In the genomic region with DNA sequence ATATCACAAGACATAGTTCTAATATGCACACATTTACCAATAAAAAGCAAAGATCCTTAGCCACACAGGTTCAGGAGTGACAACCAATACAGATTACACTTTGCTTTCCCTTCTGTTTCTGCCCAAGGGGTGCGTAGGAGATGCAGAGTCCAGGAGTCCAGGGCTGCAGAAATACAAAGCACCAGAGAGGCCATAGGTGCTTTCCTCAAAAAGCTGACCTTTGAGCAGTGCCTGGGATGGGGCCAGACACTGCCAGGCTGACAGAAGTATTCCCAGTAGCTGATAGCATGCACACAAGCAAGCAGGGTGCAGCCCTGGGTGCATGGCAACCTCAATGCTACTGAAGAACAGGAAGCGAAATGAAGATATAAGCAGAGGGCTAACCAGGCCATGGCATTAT, we compare ENCODE assay signal across 24 mouse cellular contexts. TPM values are rescaled to one million over a fixed set of nuclear protein-coding genes. Genes with fewer than 3 reads are reported as not detected.
A peak's percentile ranks its signal among the peaks of the same experiment; 100 is the strongest.
DNase-seq lines count a peak whose midpoint lies in the region; ATAC-seq and TF ChIP-seq lines count a peak whose summit lies in the region.
"Had no signal": no experiment of that assay in that cellular context is flagged by ENCODE, and none has a peak within 500 bp of the region (broad histone marks: within the 10 kb centered on the region; RNA-seq: fewer than 3 reads in every experiment).

No protein-coding gene starts in this region.

- no peak for DNase-seq in Patski (ENCODE audit: low read depth, low spot score)
- no peak for DNase-seq in kidney, postnatal 0 days (ENCODE audit: low spot score)
- DNase-seq in liver, embryonic 11.5 days (ENCODE audit: low spot score), result no peak
- DNase-seq in left cerebral cortex, adult 2 months (ENCODE audit: extremely low spot score in 1 of 2, low spot score in 2 of 2), result no peak
- DNase-seq in layer of hippocampus, adult 8-10 months (ENCODE audit: low spot score in 2 of 2), result no peak
- DNase-seq: adrenal gland, postnatal 36 days; B cell, adult 2 months; cerebellum, adult 9-11 months; heart, postnatal 4 days; thymus, adult 2 months; thymus, postnatal 4 days had no signal

- TF ChIP-seq CTCF in Patski (IDR thresholded peaks at IDR 0.05), result no peak
- no peak for TF ChIP-seq CTCF in kidney, postnatal 0 days (IDR thresholded peaks at IDR 0.05; ENCODE audit: low read depth)
- TF ChIP-seq CTCF in left cerebral cortex, adult 2 months (IDR thresholded peaks at IDR 0.05), result no peak

- H3K4me3 ChIP-seq in intestine, embryonic 16.5 days (ENCODE audit: low read length), result no peak overlapping the region
- no peak overlapping the region for H3K4me3 ChIP-seq in kidney, postnatal 0 days (replicated peaks; ENCODE audit: low read depth, low read length)
- no peak overlapping the region for H3K4me3 ChIP-seq in liver, embryonic 11.5 days (ENCODE audit: low read depth, low read length)
- no peak overlapping the region for H3K4me3 ChIP-seq in left cerebral cortex, adult 2 months
- H3K4me3 ChIP-seq in forebrain, embryonic 12.5 days (replicated peaks), result no peak overlapping the region
- H3K4me3 ChIP-seq: embryonic facial prominence, embryonic 15.5 days; forebrain, embryonic 15.5 days; heart, embryonic 10.5 days; hindbrain, embryonic 15.5 days; limb, embryonic 12.5 days; liver, embryonic 15.5 days; midbrain, embryonic 12.5 days had no signal

- no peaks in the 10 kb centered on the region for H3K27me3 ChIP-seq in Patski
- no peaks in the 10 kb centered on the region for H3K27me3 ChIP-seq in intestine, embryonic 16.5 days (replicated peaks; ENCODE audit: control insufficient read depth, insufficient read depth, low read length)
- H3K27me3 ChIP-seq in kidney, postnatal 0 days (ENCODE audit: insufficient read depth, low read length), result no peaks in the 10 kb centered on the region
- H3K27me3 ChIP-seq in liver, embryonic 11.5 days (replicated peaks; ENCODE audit: control insufficient read depth, insufficient read depth, low read length), result no peaks in the 10 kb centered on the region
- no peaks in the 10 kb centered on the region for H3K27me3 ChIP-seq in forebrain, embryonic 12.5 days
- H3K27me3 ChIP-seq: CH12.LX; embryonic facial prominence, embryonic 15.5 days; forebrain, embryonic 15.5 days; hindbrain, embryonic 15.5 days; limb, embryonic 12.5 days; liver, embryonic 15.5 days; midbrain, embryonic 12.5 days had no signal

- POLR2A ChIA-PET in Patski (lab: Charles Lee), result no interaction called here

- CTCF ChIA-PET in Patski (lab: Charles Lee), result interaction anchor here (1.0 kb wide), 1 partner anchor 12 kb away, joined by 3 read pairs; no protein-coding TSS in a partner anchor

- 0 out of 2 replicates have a peak, but pooled peaks cover 2% of the 10 kb centered on the region for H3K36me3 ChIP-seq in intestine, embryonic 16.5 days (ENCODE audit: control insufficient read depth, insufficient read depth, low read length)
- peaks cover 14% of the 10 kb centered on the region; the same call in 1 of the 2 replicates for H3K36me3 ChIP-seq in kidney, postnatal 0 days (ENCODE audit: insufficient read depth, low read length)
- H3K36me3 ChIP-seq in liver, embryonic 11.5 days (ENCODE audit: control insufficient read depth, insufficient read depth, low read length), result no peaks in the 10 kb centered on the region; the same call in 1 of the 2 replicates
- H3K36me3 ChIP-seq in forebrain, embryonic 12.5 days (replicated peaks), result peaks cover 47% of the 10 kb centered on the region
- H3K36me3 ChIP-seq: G1E; liver, embryonic 15.5 days had no signal

- H3K9ac ChIP-seq in intestine, embryonic 16.5 days (ENCODE audit: low read depth, low read length), result no peak overlapping the region
- H3K9ac ChIP-seq in kidney, postnatal 0 days (ENCODE audit: low read depth, low read length), result no peak overlapping the region
- H3K9ac ChIP-seq in liver, embryonic 11.5 days (ENCODE audit: low read depth, low read length), result no peak overlapping the region
- H3K9ac ChIP-seq in forebrain, embryonic 12.5 days, result no peak overlapping the region
- H3K9ac ChIP-seq: embryonic facial prominence, embryonic 15.5 days; forebrain, embryonic 15.5 days; hindbrain, embryonic 15.5 days; limb, embryonic 12.5 days; liver, embryonic 15.5 days; midbrain, embryonic 12.5 days had no signal

- no peak overlapping the region for H3K27ac ChIP-seq in intestine, embryonic 16.5 days (ENCODE audit: low read length)
- no peak overlapping the region for H3K27ac ChIP-seq in kidney, postnatal 0 days
- H3K27ac ChIP-seq in liver, embryonic 11.5 days (ENCODE audit: low read depth, low read length), result no peak overlapping the region
- no peak overlapping the region for H3K27ac ChIP-seq in left cerebral cortex, adult 2 months
- no peak overlapping the region for H3K27ac ChIP-seq in forebrain, embryonic 12.5 days
- H3K27ac ChIP-seq: embryonic facial prominence, embryonic 15.5 days; forebrain, embryonic 15.5 days; heart, embryonic 10.5 days; hindbrain, embryonic 15.5 days; limb, embryonic 12.5 days; liver, embryonic 15.5 days; midbrain, embryonic 12.5 days; stomach, postnatal 0 days had no signal

- H3K4me1 ChIP-seq in intestine, embryonic 16.5 days (ENCODE audit: control insufficient read depth, insufficient read depth, low read length), result no peaks in the 10 kb centered on the region
- no peaks in the 10 kb centered on the region for H3K4me1 ChIP-seq in kidney, postnatal 0 days (replicated peaks; ENCODE audit: insufficient read depth, low read length)
- no peaks in the 10 kb centered on the region for H3K4me1 ChIP-seq in liver, embryonic 11.5 days (replicated peaks; ENCODE audit: control insufficient read depth, insufficient read depth, low read length)
- no peaks in the 10 kb centered on the region for H3K4me1 ChIP-seq in forebrain, embryonic 12.5 days
- H3K4me1 ChIP-seq: embryonic facial prominence, embryonic 15.5 days; forebrain, embryonic 15.5 days; heart, embryonic 10.5 days; hindbrain, embryonic 15.5 days; limb, embryonic 12.5 days; midbrain, embryonic 12.5 days had no signal

- H3K9me3 ChIP-seq in intestine, embryonic 16.5 days (ENCODE audit: control insufficient read depth, low read length), result no peaks in the 10 kb centered on the region
- H3K9me3 ChIP-seq in kidney, postnatal 0 days (replicated peaks; ENCODE audit: low read length), result no peaks in the 10 kb centered on the region
- no peaks in the 10 kb centered on the region for H3K9me3 ChIP-seq in liver, embryonic 11.5 days (ENCODE audit: control insufficient read depth, low read length)
- no peaks in the 10 kb centered on the region for H3K9me3 ChIP-seq in forebrain, embryonic 12.5 days
- H3K9me3 ChIP-seq: embryonic facial prominence, embryonic 15.5 days; forebrain, embryonic 15.5 days; heart, embryonic 10.5 days; hindbrain, embryonic 15.5 days; limb, embryonic 12.5 days; liver, embryonic 15.5 days; midbrain, embryonic 12.5 days had no signal

- intact Hi-C loops in left cerebral cortex, adult 2 months (cut with DNase I), result no loop called here

- ATAC-seq in Patski, result peak; percentile 17
- ATAC-seq in intestine, embryonic 16.5 days, result peak; percentile 87
- peak; percentile 61; the same call in 1 of the 2 replicates for ATAC-seq in kidney, postnatal 0 days (replicated peaks; ENCODE audit: low FRiP score, low read depth)
- ATAC-seq in liver, embryonic 11.5 days (replicated peaks; ENCODE audit: low FRiP score), result 0 out of 2 replicates have a peak, but pooled peaks have one; percentile 22
- ATAC-seq in forebrain, embryonic 12.5 days (ENCODE audit: low FRiP score), result no peak
- ATAC-seq: forebrain, embryonic 15.5 days; lung, postnatal 0 days had no signal

- H3K4me2 ChIP-seq in intestine, embryonic 16.5 days (ENCODE audit: low read depth, low read length), result no peak overlapping the region
- no peak overlapping the region for H3K4me2 ChIP-seq in kidney, postnatal 0 days (ENCODE audit: low read length)
- no peak overlapping the region for H3K4me2 ChIP-seq in liver, embryonic 11.5 days
- H3K4me2 ChIP-seq in forebrain, embryonic 12.5 days, result no peak overlapping the region
- H3K4me2 ChIP-seq: embryonic facial prominence, embryonic 15.5 days; forebrain, embryonic 15.5 days; hindbrain, embryonic 15.5 days; limb, embryonic 12.5 days; liver, embryonic 15.5 days; midbrain, embryonic 12.5 days had no signal

- in situ Hi-C loops in Patski (cut with MboI; ENCODE audit: low pct_unique_long_range_greater_than_20kb), result no loop called here

- WGBS in intestine, embryonic 16.5 days, result 86% methylated on average over 2 of the region's 2 CpGs
- 91% methylated on average over 2 of the region's 2 CpGs for WGBS in kidney, postnatal 0 days
- WGBS in liver, embryonic 11.5 days, result 89% methylated on average over 2 of the region's 2 CpGs
- 84% methylated on average over 2 of the region's 2 CpGs for WGBS in forebrain, embryonic 12.5 days

RNA-seq across cellular contexts. Expression of a gene that starts 52.2 kb away (rescaled TPM):
- 19.2 TPM for polyA plus RNA-seq in Patski (2021)
- 8.5 and 9.4 TPM in 2 replicates for polyA plus RNA-seq in intestine, embryonic 16.5 days (2015; fragmentation: Nextera tagmentation; extraction: Ambion mirVana)
- 9.6 and 11.3 TPM in 2 replicates for polyA plus RNA-seq in kidney, postnatal 0 days (2015; fragmentation: Nextera tagmentation; extraction: Ambion mirVana)
- 6.6 and 6.7 TPM in 2 replicates for polyA plus RNA-seq in liver, embryonic 11.5 days (2014; fragmentation: Nextera tagmentation; extraction: Ambion mirVana)
- 10 to 100 TPM; 10.3 to 10.6 TPM for total RNA-seq in left cerebral cortex, adult 2 months (2021)
- polyA plus RNA-seq in forebrain, embryonic 12.5 days (2016; fragmentation: Nextera tagmentation; extraction: Ambion mirVana), result 16.2 and 17.8 TPM in 2 replicates
- 10 to 100 TPM; 10.6 to 15.1 (median 12.0) TPM for total RNA-seq in layer of hippocampus, adult 8-10 months (2022)
- total RNA-seq: CH12.LX had no signal
- polyA plus RNA-seq: G1E had no signal
